Mouse (Mus musculus): ENCODE results near the gene Sdhaf1.
A peak's percentile ranks its signal among the peaks of the same experiment; 100 is the strongest.

Sdhaf1 gene

DNA sequence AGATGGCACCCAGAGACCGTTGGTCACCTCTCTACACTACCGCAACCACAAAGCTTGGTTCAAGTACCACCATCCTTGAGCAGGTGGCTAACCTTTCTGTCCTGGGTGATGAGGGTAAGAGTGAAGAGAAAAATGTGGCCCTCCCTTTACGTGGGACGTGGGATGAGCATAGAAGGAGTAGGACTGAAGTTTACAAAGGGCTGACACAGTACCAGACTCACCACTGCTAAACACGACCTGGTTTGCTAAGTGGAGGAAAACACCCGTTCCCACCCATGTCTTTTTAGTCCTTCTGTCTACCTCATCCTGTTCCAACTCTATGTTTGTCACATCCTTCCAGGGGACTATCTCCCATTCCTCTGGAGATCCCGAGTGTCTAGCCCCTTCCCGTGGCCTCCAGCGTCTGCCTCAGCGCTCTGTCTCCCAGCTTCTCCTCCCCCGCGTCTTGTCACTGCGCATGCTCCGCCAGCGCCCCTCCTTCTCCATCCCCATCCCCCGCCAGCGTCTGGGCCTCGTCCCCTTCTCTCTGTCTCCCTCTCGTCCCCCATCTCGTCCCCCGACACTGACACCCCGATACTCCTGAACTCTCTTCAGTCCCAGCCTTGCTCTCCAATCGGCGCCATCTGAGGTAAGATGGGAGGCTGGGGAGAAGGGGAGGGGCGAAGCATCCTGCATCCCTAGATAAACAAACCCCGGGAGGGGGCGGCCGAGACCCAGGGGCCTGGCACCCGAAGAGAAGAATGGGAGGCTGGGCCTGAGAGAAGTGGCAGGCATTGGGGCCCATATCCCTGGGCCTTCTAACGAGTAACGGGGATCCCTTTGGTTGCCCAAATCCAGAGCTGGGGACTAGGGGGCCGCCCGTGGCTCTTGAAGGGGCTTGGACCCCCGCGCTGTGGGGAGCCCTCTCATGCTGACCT is 32.2 kb downstream of the Sdhaf1 start, which contains the start of gene Clip3:
Clip3 (plus strand) TSS at position 514 of the 917 bp plus-strand sequence.
- peak; percentile 92 for DNase-seq

DNA sequence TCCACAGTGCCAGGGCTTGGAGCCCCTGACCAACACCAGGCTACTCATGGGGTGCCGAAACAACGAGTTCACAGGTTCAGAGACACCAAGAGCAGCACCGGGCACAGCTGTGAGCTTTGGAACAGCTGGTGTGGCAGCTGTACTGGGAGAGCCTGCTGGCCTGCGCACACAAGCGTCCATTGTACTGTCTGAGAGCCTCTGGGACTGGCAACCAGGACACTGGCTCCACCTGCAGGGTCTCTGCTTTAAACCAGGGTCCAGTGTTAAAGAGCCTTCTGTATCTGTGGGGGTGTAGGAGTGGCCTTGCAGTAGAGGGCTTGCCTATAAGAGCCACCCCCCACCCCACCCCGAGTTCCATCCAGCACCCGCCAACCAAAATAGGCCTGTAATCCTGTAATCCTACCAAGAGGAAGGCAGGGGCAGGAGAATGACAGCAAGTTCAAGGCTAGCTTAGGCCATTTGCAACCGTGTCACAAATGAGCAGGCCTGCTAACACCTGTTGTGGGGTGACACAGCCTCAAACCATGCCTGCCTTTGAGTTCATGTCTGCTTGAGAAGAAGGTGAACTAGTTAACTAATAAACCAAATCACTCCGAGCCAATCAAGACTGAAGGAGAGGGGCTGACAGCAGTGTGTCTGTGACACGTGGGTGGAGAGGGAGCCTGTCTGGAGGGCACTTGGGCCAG is 33.8 kb downstream of the Sdhaf1 start:
- peak; percentile 54 for DNase-seq

GRCm38 (mm10) chr7:30289071-30289713 is 34.5 kb downstream of the Sdhaf1 start:
- no peak for DNase-seq

GRCm38 (mm10) chr7:30288046-30288445 is 35.6 kb downstream of the Sdhaf1 start:
- DNase-seq, result no peak

GRCm38 (mm10) chr7:30286701-30287410 is 36.8 kb downstream of the Sdhaf1 start:
- DNase-seq, result no peak

GRCm38 (mm10) chr7:30282740-30283139 is 41.0 kb downstream of the Sdhaf1 start:
- DNase-seq, result no peak

DNA sequence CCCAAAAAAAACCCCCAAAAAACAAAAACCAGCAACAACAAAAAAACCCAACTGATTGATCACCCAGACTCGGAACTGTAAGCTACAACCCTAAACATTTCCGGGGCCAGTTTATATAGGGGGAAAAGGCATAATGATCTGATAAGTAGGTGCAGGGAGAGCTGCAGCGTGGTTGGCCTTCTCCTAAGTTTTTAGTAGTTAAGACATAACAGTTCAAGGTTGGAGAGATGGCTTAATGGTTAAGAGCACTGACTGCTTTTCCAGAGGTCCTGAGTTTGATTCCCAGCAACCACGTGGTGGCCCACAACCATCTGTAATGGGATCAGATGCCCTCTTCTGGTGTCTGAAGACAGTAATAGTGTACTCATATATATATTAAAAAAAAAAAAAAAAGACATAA is 42.2 kb downstream of the Sdhaf1 start:
- DNase-seq, result no peak

- peak; percentile 89 for DNase-seq
Observed at GRCm38 (mm10) chr7:30280670-30281138, 43.0 kb downstream of the Sdhaf1 start.

DNA sequence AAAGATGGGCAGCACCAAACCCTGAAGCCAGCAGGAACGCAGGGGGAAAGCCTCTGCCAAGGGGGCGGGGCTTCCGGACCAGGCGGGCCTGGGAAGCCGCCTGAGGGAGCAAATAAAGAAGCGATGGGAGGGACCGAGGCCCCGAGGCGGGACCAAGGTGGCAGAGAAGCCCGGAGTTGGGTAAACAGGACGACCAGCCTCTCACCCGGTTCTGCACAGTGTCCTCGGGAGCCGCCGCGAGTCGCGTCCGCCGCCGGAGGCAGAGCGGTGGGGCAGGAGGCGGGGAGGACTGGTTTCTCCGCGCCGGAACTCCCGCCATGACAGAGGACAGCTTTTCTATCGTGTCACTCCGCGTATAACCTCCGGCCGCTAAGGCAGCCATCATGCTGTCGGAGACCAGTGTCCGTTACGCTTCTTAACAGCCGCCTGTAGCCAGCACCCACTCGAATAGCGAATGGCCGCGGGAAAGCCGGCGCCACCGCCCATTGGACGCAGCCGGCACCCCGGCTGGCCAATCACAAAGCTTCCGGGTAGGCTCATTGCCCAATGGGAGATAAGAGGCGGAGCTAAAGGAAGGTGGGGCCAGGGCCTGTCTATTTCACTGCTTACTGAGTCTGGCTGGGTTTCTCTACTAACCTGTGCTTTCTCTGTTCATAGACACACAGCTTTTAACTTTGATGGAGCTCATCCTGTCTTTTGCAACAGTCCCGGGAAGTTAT is 43.6 kb downstream of the Sdhaf1 start, which contains the start of the genes Thap8 and Wdr62:
Thap8 (plus strand) TSS at position 144 of the 719 bp plus-strand sequence.
Wdr62 (minus strand) TSS at position 469 of the 719 bp plus-strand sequence.
- DNase-seq, result peak; percentile 93

- no peak for DNase-seq
Observed at GRCm38 (mm10) chr7:30279536-30279935, 44.2 kb downstream of the Sdhaf1 start.

DNA sequence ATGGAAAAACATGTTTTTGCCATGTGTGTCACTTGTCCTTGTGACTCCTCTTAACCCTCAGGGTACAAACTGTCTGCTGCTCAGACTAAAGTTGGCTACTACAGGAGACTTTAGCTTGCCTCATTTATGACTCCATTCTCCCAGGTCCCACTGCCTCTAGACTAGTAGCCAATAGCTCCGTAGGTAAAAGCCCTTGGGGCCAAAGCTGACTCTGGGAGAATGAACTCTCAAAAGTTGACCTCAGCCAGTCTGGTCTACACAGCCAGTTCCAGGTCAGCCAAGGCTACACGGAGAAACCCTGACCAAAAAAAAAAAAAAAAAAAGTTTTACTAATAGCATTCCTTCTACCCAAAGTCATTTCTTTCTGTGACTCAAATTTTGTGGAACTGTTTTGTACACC is 44.8 kb downstream of the Sdhaf1 start:
- no peak for DNase-seq

DNA sequence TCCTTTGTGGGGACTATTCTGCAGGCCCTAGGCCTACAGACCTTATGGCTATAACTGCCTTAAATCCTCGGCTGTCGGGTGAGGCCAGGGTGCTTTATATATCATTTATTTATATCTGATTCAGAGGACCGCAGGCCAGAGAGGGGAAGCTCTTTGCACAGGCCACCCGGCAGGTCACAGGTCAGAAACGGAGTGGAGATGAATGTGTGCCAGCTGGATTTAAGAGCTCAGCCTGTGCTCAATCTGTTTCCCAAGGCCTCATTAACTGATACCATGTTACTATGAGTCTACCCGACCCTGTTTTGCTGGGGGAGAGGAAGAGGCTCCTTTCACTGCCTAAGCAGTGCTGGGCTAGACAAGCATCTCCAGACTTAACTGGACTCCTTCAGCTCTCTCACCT is 49.3 kb downstream of the Sdhaf1 start:
- no peak for DNase-seq

Data from right cerebral cortex, adult 18-20 months (tissue).